Mouse (Mus musculus) regulatory T cell (primary cell): ENCODE data around the gene Srek1.

Experiments used
- in situ Hi-C: fragments of 300-600 bp; cut with MboI, MseI; formaldehyde crosslinking; loops from one replicate; pipeline ENCODE4 v1.15.1; 2025; ENCODE audit warnings: high pct_unique_total_duplicates

Gene Srek1

DNA sequence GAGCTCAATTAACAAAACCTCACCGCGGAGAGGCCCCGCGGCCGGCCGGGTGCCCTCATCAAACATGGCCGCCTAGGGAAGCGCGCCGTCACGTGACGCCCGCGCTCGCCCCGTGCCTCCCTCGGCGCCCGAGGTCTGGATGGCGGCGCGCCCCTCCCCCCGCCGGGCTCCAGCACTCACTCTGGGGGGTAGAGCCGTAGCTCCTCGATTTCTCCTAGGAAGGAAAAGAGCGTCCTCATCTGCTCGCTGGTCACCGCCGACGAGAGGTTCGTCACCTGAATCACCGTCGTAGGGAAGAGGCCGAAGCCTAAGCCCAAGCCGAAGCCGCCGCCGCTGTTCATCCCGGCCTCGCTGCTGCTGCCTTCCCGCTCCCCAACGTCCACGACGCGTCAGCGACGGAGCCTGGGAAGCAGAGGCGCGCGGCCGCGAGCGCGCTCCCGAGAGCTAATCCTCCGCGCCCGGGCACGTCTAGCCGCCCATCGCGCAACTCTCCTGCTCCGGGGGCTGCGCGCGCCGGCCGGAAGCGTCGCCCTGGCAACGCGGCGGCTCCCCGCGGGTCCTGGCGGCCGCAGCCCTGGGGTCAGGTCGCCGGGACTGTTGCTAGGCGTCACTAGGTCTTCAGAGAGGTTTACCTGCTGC, at the start of gene Srek1:
TSS of gene Srek1 (minus strand) at position 490 of the 639 bp plus-strand sequence.
- in situ Hi-C loops: loop anchor here (25.0 kb wide), 1 partner anchor 838 kb away; no protein-coding TSS in a partner anchor

DNA sequence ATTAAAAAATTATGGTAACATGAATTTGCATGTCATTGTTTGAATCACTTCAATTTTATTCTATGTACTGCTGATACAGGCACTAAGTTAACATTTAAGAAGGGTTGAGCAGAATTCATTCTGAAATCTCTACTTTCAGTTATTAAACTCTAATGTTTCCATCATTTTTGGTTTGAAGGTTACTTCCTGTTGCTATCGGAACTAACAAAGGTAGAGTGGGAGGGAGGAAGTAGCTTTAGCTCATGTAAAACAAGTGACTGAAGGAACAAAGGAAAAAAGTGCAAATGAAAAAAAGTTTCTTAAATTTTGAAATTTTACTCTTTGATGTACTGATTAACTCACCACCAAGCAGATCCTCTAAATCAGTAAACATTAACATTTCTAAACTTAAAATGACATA, 47.9 kb upstream of the Srek1 start:
- in situ Hi-C loops: loop anchor here (10.0 kb wide), 2 partner anchors 63 to 1707 kb away; no protein-coding TSS in a partner anchor

DNA sequence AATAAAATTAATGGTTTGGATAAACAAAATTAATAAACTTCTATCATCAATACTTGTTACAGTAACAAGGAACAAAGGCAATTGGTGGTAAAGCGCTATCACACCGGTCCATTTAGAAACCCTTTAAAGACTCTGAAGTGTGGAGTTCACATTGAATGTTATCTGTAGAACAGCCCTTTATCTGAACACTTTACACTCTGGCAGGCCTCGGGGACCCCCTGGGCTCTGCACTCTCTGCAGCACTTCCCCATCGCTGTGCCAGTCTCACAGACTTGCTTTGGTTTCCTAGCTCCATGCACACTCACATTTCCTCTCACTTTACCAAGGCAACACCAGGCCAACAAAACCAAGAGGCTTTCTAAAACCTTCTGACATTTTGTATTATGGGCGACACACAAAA, 45.0 kb upstream of the Srek1 start:
- in situ Hi-C loops: loop anchor here (10.0 kb wide), 1 partner anchor 645 kb away; no protein-coding TSS in a partner anchor

DNA sequence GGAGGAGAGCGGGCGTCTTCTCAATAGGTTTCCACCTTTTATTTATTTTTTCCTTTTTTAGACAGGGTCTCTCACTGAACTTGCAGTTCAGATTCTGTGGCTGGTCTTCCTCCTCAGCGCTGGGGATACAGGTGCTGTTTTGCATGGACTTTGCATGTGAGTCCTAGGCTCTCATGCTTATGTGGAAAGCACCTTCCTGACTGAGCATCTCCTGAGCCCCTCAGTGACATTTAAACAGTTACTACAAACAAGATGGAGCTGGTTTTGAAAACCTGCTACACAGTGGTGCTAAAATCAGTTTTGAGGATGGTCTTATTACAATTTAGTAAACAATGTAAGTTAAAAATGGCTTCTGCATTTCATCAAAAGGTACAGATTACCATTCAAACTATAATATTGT, 43.5 kb upstream of the Srek1 start:
- in situ Hi-C loops: loop anchor here (10.0 kb wide), 1 partner anchor 643 kb away; no protein-coding TSS in a partner anchor

DNA sequence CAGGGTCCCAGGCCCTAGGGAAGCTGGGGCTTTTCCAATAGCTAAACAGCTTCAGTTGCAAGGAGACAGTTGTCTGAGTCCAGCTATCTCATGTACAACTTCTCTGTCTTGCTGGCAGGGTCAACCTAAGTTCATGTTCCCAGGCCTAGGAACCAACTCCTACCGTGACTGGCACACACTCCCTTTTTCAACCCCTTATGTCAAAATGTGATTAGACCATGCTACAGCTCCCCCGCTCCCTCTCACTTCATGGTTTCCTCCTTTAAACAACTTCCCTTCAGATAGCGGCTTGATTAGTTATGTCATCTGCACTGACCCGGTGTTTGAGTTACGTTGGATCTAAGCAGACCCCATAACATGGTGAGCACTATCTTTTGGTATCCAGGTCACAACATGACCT, 33.1 kb upstream of the Srek1 start:
- in situ Hi-C loops: no loop called here

GRCm38 (mm10) chr13:103806210-103806851, 31.9 kb upstream of the Srek1 start:
- in situ Hi-C loops: no loop called here

DNA sequence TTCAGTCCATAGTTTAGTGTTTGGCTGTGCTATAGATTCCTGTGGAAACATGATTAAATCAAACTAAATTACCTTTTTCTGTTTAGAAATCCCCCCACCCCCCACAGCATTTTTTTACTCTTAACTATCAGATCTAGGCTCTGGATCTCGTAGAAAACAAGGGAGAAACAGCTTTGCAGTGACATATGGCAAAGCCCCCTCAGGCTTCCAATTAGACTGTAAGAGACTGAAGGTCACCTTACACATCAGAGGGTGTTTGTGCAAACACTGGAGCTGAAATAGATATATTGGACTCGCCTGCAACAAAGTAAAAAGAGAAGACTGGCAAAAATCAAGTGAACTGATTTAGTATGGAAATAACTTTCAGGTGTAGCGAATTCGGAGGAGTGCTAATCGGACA, 29.3 kb upstream of the Srek1 start:
- in situ Hi-C loops: no loop called here

- in situ Hi-C loops: no loop called here
Observed at GRCm38 (mm10) chr13:103801021-103801420, 26.6 kb upstream of the Srek1 start.

DNA sequence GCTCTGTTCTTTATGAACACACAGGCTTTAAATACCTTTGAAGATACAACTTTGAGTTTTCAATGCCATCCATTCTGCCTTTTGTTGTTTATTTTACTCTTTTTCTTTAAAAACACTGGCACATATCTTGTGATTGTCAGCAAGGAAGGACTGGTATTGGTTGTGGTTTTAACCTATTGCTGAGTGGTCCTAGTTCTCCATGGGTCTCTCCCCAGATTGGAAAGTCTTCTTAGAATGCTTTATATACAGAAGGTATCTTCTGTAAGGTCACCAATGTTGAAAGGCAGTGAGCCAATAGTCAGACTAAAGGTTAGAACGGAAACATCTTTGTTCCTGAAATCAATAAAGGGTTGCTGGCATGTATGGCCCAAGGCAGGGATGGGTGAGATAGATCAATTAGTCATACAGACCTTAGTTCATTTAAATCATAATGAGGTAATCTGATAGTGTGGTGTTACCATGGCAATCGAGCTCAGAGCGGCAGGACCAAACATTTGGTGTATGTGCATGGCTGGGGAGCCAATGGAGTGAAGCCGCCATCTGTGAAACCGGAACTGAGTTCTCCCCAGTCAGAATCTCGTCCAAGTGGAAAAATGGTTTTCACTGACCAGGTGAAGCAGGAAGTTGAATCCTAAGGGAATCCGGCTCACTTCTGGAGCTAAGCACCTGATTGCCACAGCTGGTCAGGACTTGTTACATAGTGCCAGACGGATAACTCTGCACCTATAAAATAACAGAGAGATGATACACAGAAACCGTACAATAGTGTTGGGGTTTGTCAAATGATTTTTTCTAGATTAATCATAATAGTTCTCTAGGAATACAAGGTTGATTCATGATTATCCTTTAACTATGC, 20.5 kb upstream of the Srek1 start:
- in situ Hi-C loops: no loop called here

DNA sequence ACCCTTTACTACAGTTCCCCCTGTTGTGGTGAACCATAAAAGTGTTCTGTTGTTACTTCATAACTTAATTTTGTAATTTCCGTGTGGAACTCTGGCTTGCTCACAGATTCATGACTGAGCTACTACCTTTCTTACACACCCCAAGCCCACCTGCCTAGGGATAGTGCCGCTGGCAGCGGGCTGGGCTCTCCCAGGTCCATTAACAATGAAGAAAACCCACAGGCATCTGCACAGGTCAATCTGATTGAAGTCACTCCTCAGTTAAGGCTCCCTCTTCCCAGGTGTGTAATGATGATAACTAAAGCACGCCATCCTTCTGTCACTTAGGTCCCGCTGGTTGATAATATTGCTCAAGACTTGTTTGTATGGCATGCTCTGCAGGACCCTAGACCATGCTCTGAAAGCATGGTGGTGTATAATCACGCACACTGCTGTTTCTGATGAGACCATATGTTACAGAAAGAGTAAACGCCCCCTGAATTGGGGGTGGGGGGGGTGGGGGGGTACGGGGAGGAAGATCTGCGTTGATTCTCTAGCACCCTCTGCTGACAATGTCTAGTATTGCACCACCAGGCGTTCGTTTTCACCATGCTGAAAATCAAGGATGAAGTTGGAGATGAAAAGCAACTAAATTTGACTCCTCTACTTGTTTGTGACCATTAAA, 5.6 kb upstream of the Srek1 start:
- in situ Hi-C loops: no loop called here

DNA sequence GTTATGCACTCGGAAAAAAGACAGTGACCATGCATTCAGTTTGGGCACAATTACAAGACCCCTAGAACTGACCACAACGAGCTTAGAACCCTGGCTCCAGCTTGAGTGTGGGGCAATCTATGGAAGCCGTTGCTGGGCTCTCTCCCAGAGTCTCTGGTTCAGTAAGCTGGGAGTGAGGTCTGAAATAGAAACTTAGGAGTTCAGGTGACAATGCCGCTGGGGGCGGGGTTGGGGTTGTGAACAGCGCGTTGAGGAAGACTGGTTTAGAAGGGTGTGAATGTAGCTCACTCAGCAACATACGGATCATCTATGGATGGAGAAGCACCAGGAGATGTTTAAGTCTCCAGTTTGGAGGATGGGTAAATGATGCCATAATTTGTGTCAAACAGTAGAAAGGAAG, 2.7 kb upstream of the Srek1 start:
- in situ Hi-C loops: no loop called here

- in situ Hi-C loops: loop anchor here (25.0 kb wide), 1 partner anchor 839 kb away; no protein-coding TSS in a partner anchor
Observed at GRCm38 (mm10) chr13:103773407-103774118, 845 bp downstream of the Srek1 start.

DNA sequence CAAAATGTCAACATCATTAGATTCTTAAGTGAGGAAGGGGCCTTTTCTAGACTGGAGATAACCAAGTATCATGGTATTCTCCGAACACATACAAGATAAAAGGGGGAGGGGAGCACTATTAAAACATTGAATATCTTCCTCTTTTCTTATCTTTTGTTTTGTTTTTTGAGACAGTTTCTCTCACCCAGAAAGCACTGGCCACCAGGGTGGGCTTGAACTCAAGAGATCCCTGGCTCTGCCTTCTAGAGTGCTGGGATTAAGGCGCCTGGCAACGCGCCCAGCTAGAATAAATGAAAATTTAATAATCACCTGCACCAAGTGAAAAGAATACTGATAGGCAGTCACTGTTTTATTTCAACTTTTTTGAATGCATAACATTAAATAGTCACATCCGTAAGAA, 1.5 kb downstream of the Srek1 start:
- in situ Hi-C loops: loop anchor here (25.0 kb wide), 1 partner anchor 839 kb away; no protein-coding TSS in a partner anchor

GRCm38 (mm10) chr13:103770821-103771220, 3.6 kb downstream of the Srek1 start:
- in situ Hi-C loops: loop anchor here (25.0 kb wide), 1 partner anchor 841 kb away; no protein-coding TSS in a partner anchor

- in situ Hi-C loops: loop anchor here (25.0 kb wide), 1 partner anchor 844 kb away; no protein-coding TSS in a partner anchor
Observed at GRCm38 (mm10) chr13:103767935-103768334, 6.5 kb downstream of the Srek1 start.

DNA sequence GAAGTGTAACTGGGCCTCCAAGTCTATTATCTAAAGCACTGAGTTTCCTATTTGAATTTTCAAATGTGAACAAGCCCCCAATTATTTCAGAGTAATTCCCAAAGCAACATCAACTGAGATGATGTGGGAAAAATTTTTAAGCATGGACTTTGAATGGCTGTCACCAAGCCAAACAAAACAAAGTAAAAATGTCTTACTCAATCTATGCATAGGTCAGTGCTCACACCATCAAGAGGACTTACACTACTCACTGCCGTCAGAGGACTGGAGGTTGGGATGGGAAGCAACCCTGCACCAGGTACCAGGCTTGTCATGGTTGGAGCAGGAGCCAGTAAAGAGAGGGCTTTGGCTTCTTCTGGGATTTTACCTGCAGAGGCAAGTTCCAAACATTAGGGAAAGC, 10.8 kb downstream of the Srek1 start:
- in situ Hi-C loops: loop anchor here (25.0 kb wide), 1 partner anchor 849 kb away; no protein-coding TSS in a partner anchor

DNA sequence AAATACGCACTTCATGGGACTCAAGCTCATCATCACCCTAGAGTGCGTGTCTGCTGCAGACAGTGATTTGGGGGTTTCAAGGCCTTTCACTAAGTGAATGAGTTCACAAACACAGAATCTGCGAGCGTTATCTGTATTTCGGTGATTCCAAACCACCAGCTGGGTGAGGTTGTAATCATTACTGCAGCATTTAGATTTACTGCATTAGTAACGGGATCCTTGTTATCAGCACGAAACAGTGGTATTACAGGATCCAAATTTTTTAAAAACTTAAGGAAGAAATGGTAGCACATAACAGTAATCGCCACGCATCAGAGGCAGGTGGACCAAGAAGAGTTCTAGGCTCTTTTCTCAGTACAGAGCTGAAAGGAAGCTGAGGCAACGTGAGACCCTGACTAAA, 12.4 kb downstream of the Srek1 start:
- in situ Hi-C loops: loop anchor here (25.0 kb wide), 1 partner anchor 850 kb away; no protein-coding TSS in a partner anchor

DNA sequence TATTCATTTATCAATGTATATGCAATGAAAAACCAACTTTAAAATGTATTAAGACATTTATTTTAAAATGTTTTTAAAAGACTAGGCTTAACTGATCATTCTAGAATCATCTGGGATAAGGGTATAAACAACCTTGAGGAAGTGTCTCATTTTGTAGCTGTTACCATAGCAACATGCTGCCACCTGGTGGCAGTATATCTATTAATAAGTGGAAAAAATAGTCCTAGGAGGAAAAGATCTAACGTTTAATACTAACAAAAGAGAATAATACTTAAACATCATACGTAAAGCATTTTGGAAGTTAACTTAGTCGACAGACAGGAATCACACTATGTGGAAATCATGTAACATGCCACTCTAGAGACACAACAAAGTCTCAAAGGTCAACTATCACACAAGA, 23.0 kb downstream of the Srek1 start:
- in situ Hi-C loops: loop anchor here (25.0 kb wide), 1 partner anchor 861 kb away; no protein-coding TSS in a partner anchor

GRCm38 (mm10) chr13:103745688-103746087, 28.7 kb downstream of the Srek1 start:
- in situ Hi-C loops: no loop called here

GRCm38 (mm10) chr13:103745160-103745559, 29.2 kb downstream of the Srek1 start:
- in situ Hi-C loops: no loop called here
